Mouse (Mus musculus) cortical plate, adult 2 months (tissue): ENCODE data around the gene Snap25.

Experiments used
- CTCF ChIP-seq: fragments of 200-500 bp; IDR thresholded peaks from 2 replicates; pipeline ENCODE4 v1.5.1; 2011; ENCODE audit warnings: mild to moderate bottlenecking, control low read depth, low read length; ENCODE audit not compliant: insufficient read depth; ENCODE audit errors: extremely low read depth
- POLR2A ChIP-seq: fragments of 200-500 bp; IDR thresholded peaks from 2 replicates; pipeline ENCODE4 v1.6.1; 2011; ENCODE audit warnings: mild to moderate bottlenecking, low read length, control low read depth; ENCODE audit not compliant: insufficient read depth; ENCODE audit errors: extremely low read depth

GRCm38 (mm10) chr2:136699429-136700227 is 13.6 kb upstream of the Snap25 start:
- TF ChIP-seq CTCF, result no peak
- no peak for TF ChIP-seq POLR2A
